Mouse (Mus musculus): ENCODE measurements at regions not wholly inside any gene's neighbourhood (a gene's known extent, or its start where the extent isn't known, plus 50 kb on each side); places are given as distances from the start of the nearest gene placed in this dataset.

DNA sequence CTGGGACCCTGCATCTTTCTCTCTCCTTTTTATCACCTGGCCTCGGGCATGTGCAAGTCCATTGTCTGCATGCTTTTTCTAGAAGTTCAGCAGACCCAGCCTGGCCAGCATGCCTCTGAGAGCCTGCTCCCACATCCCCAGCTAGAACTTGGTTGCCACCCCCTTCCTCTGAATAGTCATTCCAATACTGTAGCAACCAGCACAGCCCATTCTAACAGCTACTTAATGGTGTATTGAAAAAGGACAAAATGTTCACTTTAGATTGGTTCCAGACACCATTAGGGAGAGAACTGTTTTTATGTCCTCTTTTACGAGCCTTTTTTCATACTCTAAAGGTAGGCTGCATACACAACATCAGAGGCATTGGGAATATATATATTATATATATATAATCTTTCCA is 53.2 kb upstream of the Osbpl3 start:
- H3K27me3 ChIP-seq = no peaks in the 10 kb centered on the region
- ATAC-seq (no peak), DNase-seq (ENCODE audit: low read depth, low spot score) (no peak)
- ChIA-PET CTCF (interaction anchor here (1.3 kb wide), 1 partner anchor 15 kb away, joined by 3 read pairs; no protein-coding TSS in a partner anchor), POLR2A (no interaction called here)
- no peak for TF ChIP-seq CTCF (IDR thresholded peaks at IDR 0.05)
- in situ Hi-C loops (cut with MboI; ENCODE audit: low pct_unique_long_range_greater_than_20kb) = no loop called here

GRCm38 (mm10) chr6:50507466-50507865 is 51.5 kb upstream of the Osbpl3 start:
- ATAC-seq (no peak), DNase-seq (ENCODE audit: low read depth, low spot score) (no peak)
- CTCF ChIA-PET = no interaction called here
- no peaks in the 10 kb centered on the region for H3K27me3 ChIP-seq
- POLR2A ChIA-PET = no interaction called here
- no peak for TF ChIP-seq CTCF (IDR thresholded peaks at IDR 0.05)
- in situ Hi-C loops (cut with MboI; ENCODE audit: low pct_unique_long_range_greater_than_20kb) = no loop called here
